Mouse (Mus musculus): ENCODE measurements around the gene Zfp3.

Zfp3 gene

GRCm38 (mm10) chr11:70808101-70808500 is 44.1 kb downstream of the Zfp3 start:
- no peak for DNase-seq (ENCODE audit: low spot score)

- no peak for DNase-seq (ENCODE audit: low spot score)
Observed at GRCm38 (mm10) chr11:70809011-70809410, 45.0 kb downstream of the Zfp3 start.

DNA sequence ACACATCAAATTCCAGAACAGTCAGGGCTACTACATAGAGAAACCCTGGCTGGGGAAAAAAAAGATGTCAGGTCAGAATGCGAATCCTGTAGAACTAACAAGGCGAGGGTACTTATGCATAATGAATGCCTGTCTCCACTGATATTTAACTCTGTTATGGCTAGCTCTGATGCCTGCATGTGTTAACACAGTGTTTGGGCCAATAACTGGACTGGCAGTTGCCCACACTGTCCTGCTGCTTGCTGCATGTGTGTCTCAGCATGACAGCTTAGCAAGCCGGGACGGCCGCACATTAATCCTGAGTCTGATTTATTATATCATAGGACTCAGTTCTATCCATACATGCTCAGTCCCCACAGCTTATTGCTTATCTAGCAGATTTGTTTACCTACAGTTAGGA is 47.0 kb downstream of the Zfp3 start:
- no peak for DNase-seq (ENCODE audit: low spot score)

- no peak for DNase-seq (ENCODE audit: low spot score)
Observed at GRCm38 (mm10) chr11:70811471-70812240, 47.6 kb downstream of the Zfp3 start.

GRCm38 (mm10) chr11:70812365-70812764 is 48.4 kb downstream of the Zfp3 start, which contains the start of gene Scimp:
Gene Scimp (minus strand): TSS chr11:70812586.
- no peak for DNase-seq (ENCODE audit: low spot score)

- DNase-seq (ENCODE audit: low spot score) = no peak
Observed at GRCm38 (mm10) chr11:70815071-70815470, 51.1 kb downstream of the Zfp3 start.

DNA sequence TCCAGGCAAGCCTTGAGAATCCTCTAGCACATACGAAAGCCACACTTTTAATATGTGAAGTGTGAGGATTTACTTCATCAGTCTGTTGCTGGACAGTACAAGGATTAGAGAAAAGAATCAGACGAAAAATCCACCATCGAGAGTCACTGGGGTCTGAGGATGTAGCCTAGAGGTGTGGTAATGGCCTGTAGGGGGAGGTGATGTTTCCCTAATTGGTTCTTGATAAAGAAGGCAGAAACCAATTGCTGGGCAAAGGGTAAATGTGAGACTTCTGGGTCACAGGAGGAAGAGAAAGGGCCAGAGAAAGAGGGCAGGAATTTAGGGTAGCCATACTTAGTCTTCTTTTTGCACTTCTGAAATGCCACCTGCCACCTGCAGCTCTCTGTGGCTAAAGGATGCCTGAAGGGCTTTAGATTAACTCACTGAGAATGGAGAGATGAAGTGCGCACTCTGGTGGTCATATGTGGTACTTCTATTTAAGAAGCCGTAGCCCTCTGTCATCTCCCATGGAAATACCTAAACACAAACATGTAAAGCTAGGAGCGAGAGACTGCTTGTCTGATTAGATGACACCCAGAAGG is 51.6 kb downstream of the Zfp3 start:
- peak; percentile 85 for DNase-seq (ENCODE audit: low spot score)

- DNase-seq (ENCODE audit: low spot score) = no peak
Observed at GRCm38 (mm10) chr11:70816770-70817169, 52.8 kb downstream of the Zfp3 start.

- DNase-seq (ENCODE audit: low spot score) = no peak
Observed at GRCm38 (mm10) chr11:70820120-70820519, 56.1 kb downstream of the Zfp3 start.

GRCm38 (mm10) chr11:70821728-70822591 is 58.0 kb downstream of the Zfp3 start:
- DNase-seq (ENCODE audit: low spot score) = peak; percentile 48
